Mouse (Mus musculus): ENCODE data around the gene Lrch1. TPM values are rescaled to one million over a fixed set of nuclear protein-coding genes. Genes with fewer than 3 reads are reported as not detected.
A peak's percentile ranks its signal among the peaks of the same experiment; 100 is the strongest.

Gene Lrch1
- total and polyA plus RNA-seq, 3 experiments: 2.8 to 6.1 TPM; not detected in 1

GRCm38 (mm10) chr14:74767892-74768291, 179.8 kb downstream of the Lrch1 start:
- Histone ChIP-seq H3K27ac (ENCODE audit: control insufficient read depth, low read depth, low read length) (no peak overlapping the region), H3K36me3 (ENCODE audit: control insufficient read depth in 1 of 2, insufficient read depth in 2 of 2, low read length in 2 of 2) (no peaks in the 10 kb centered on the region; a peak in 1 of 4 replicates), H3K27me3 (ENCODE audit: control insufficient read depth in 1 of 2, insufficient read depth in 2 of 2, low read length in 2 of 2) (no peaks in the 10 kb centered on the region), H3K9me3 (replicated peaks; ENCODE audit: insufficient read depth, low read length) (no peaks in the 10 kb centered on the region), H3K9ac (ENCODE audit: control insufficient read depth, low read depth, low read length, poor library complexity, severe bottlenecking) (no peak overlapping the region), H3K4me3 (ENCODE audit: control insufficient read depth in 1 of 2, insufficient read depth in 1 of 2, low read depth in 2 of 2, low read length in 2 of 2) (no peak overlapping the region), H3K79me2 (ENCODE audit: control insufficient read depth, insufficient read depth, low read length, poor library complexity) (no peaks in the 10 kb centered on the region), H3K4me1 (ENCODE audit: control insufficient read depth in 1 of 2, insufficient read depth in 2 of 2, low read length in 2 of 2) (no peaks in the 10 kb centered on the region)
- TF ChIP-seq HCFC1 (IDR thresholded peaks at IDR 0.05; ENCODE audit: low read depth, low read length) (no peak), POLR2AphosphoS2 (IDR thresholded peaks at IDR 0.05; ENCODE audit: low read length) (no peak), UBTF (IDR thresholded peaks at IDR 0.05; ENCODE audit: borderline replicate concordance, insufficient read depth, low read depth, low read length) (no peak), CHD1 (IDR thresholded peaks at IDR 0.05; ENCODE audit: low read depth, low read length) (no peak), ZC3H11A (IDR thresholded peaks at IDR 0.05; ENCODE audit: low read depth, low read length) (no peak), RAD21 (IDR thresholded peaks at IDR 0.05; ENCODE audit: low read depth, low read length) (no peak), SIN3A (IDR thresholded peaks at IDR 0.05; ENCODE audit: low read length) (no peak), ELF1 (IDR thresholded peaks at IDR 0.05; ENCODE audit: low read depth, low read length) (no peak), TAL1 (IDR thresholded peaks at IDR 0.05; ENCODE audit: low read length) (no peak), GABPA (IDR thresholded peaks at IDR 0.05; ENCODE audit: low read depth, low read length) (no peak), ZMIZ1 (IDR thresholded peaks at IDR 0.05; ENCODE audit: low read depth, low read length) (no peak), MYC (IDR thresholded peaks at IDR 0.05; ENCODE audit: low read depth, low read length) (no peak)
- DNase-seq (ENCODE audit: low read depth, low spot score): no peak

GRCm38 (mm10) chr14:74764191-74764918, 183.3 kb downstream of the Lrch1 start:
- H3K27me3 ChIP-seq (ENCODE audit: control insufficient read depth in 1 of 2, insufficient read depth in 2 of 2, low read length in 2 of 2): no peaks in the 10 kb centered on the region
- peak; percentile 73 for DNase-seq (ENCODE audit: low read depth, low spot score)
- H3K4me3 ChIP-seq (ENCODE audit: control insufficient read depth in 1 of 2, insufficient read depth in 1 of 2, low read depth in 2 of 2, low read length in 2 of 2): no peak overlapping the region
- no peaks in the 10 kb centered on the region for H3K79me2 ChIP-seq (ENCODE audit: control insufficient read depth, insufficient read depth, low read length, poor library complexity)
- no peaks in the 10 kb centered on the region for H3K9me3 ChIP-seq (replicated peaks; ENCODE audit: insufficient read depth, low read length)
- H3K36me3 ChIP-seq (ENCODE audit: control insufficient read depth in 1 of 2, insufficient read depth in 2 of 2, low read length in 2 of 2): no peaks in the 10 kb centered on the region
- no peak overlapping the region for H3K9ac ChIP-seq (ENCODE audit: control insufficient read depth, low read depth, low read length, poor library complexity, severe bottlenecking)
- no peak overlapping the region for H3K27ac ChIP-seq (ENCODE audit: control insufficient read depth, low read depth, low read length)
- TF ChIP-seq BHLHE40 (IDR thresholded peaks at IDR 0.05; ENCODE audit: borderline replicate concordance, low read depth, low read length) (no peak), USF2 (IDR thresholded peaks at IDR 0.05; ENCODE audit: borderline replicate concordance in 1 of 2, insufficient read depth in 1 of 2, low read depth in 1 of 2, low read length in 2 of 2) (no peak), ZC3H11A (IDR thresholded peaks at IDR 0.05; ENCODE audit: low read depth, low read length) (peak; percentile 81), SMC3 (IDR thresholded peaks at IDR 0.05; ENCODE audit: low read depth, low read length) (peak; percentile 99), CTCF (IDR thresholded peaks at IDR 0.05 in 2 of 3, conservative IDR thresholded peaks at IDR 0.05 in 1 of 3; ENCODE audit: control insufficient read depth in 1 of 3, insufficient read depth in 1 of 3, low read depth in 2 of 3, low read length in 3 of 3, poor library complexity in 1 of 3, severe bottlenecking in 1 of 3) (peak; percentile 88 to 96 (median 89)), RAD21 (IDR thresholded peaks at IDR 0.05; ENCODE audit: low read depth, low read length) (peak; percentile 67), MAZ (IDR thresholded peaks at IDR 0.05; ENCODE audit: low read depth, low read length) (no peak)
- H3K4me1 ChIP-seq (ENCODE audit: control insufficient read depth in 1 of 2, insufficient read depth in 2 of 2, low read length in 2 of 2): no peaks in the 10 kb centered on the region
